Mouse (Mus musculus) CH12.LX (cell line): ENCODE data around the gene Shq1.

Source experiments
- BHLHE40 ChIP-seq: IDR thresholded peaks from 2 replicates; pipeline ENCODE4 v1.6.1; 2011; ENCODE audit warnings: mild to moderate bottlenecking, low read depth, low read length, improper control_type of control experiment
- CHD2 ChIP-seq: IDR thresholded peaks from 2 replicates; pipeline ENCODE4 v1.6.1; 2011; ENCODE audit warnings: low read length, improper control_type of control experiment
- CTCF ChIP-seq, 2 experiments: IDR thresholded peaks in 1 of 2; conservative IDR thresholded peaks in 1 of 2; 2 replicates each; pipeline ENCODE4 v1.5.1; 2011 to 2012; ENCODE audit warnings: low read depth in 2 of 2, low read length in 2 of 2, improper control_type of control experiment in 1 of 2, inconsistent platforms in 1 of 2, mild to moderate bottlenecking in 1 of 2, moderate library complexity in 1 of 2
- EP300 ChIP-seq: IDR thresholded peaks from 2 replicates; pipeline ENCODE4 v1.6.1; 2011; ENCODE audit warnings: low read length, improper control_type of control experiment
- JUND ChIP-seq: conservative IDR thresholded peaks from 2 replicates; pipeline ENCODE4 v1.6.1; 2011; ENCODE audit warnings: low read depth, low read length, improper control_type of control experiment
- MAX ChIP-seq: IDR thresholded peaks from 2 replicates; pipeline ENCODE4 v1.6.1; 2011; ENCODE audit warnings: low read length, improper control_type of control experiment
- MEF2A ChIP-seq: IDR thresholded peaks from 2 replicates; pipeline ENCODE4 v1.6.1; 2014; ENCODE audit warnings: low read depth, mild to moderate bottlenecking, inconsistent platforms, low read length, improper control_type of control experiment, borderline replicate concordance
- POLR2A ChIP-seq: IDR thresholded peaks from 2 replicates; pipeline ENCODE4 v1.6.1; 2011; ENCODE audit warnings: low read depth, mild to moderate bottlenecking, improper control_type of control experiment, low read length
- POLR2AphosphoS2 ChIP-seq: IDR thresholded peaks from 2 replicates; pipeline ENCODE4 v1.6.1; 2011; ENCODE audit warnings: low read depth, low read length, improper control_type of control experiment
- RAD21 ChIP-seq: IDR thresholded peaks from 2 replicates; pipeline ENCODE4 v1.6.1; 2011; ENCODE audit warnings: low read depth, mild to moderate bottlenecking, low read length, improper control_type of control experiment, moderate library complexity
- SMC3 ChIP-seq: IDR thresholded peaks from 2 replicates; pipeline ENCODE4 v1.6.1; 2011; ENCODE audit warnings: low read depth, low read length, improper control_type of control experiment
- TCF12 ChIP-seq: IDR thresholded peaks from 2 replicates; pipeline ENCODE4 v1.6.1; 2014; ENCODE audit warnings: low read depth, mild to moderate bottlenecking, inconsistent platforms, low read length, improper control_type of control experiment
- UBTF ChIP-seq: IDR thresholded peaks from 2 replicates; pipeline ENCODE4 v1.6.1; 2012; ENCODE audit warnings: low read depth, mild to moderate bottlenecking, inconsistent platforms, low read length, improper control_type of control experiment, moderate library complexity
- ZMIZ1 ChIP-seq: IDR thresholded peaks from 2 replicates; pipeline ENCODE4 v1.6.1; 2012; ENCODE audit warnings: low read depth, mild to moderate bottlenecking, inconsistent platforms, low read length, improper control_type of control experiment

DNA sequence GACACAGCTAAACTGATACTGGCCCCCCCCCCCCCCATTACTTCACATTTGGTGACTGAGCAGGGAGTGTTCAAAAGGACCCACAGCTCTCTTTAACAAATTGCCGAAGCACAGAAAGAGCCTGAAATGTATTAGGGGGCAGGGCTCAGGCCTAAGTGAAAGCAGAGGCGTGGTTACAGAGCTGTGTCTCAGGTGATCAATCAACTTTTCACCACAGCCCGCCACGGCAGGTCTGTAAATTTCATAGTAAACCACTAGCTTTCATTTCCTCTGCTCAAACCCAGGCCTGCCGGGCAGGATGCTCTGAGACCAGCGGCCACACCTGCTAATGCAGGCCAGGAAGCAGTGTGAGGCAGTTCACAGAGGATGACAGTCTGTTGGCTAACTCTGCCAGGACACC lies 94.8 kb downstream of the Shq1 start:
- no peak for TF ChIP-seq POLR2AphosphoS2
- TF ChIP-seq POLR2A: no peak
- TF ChIP-seq MAX: 0 out of 2 replicates have a peak, but pooled peaks have one; percentile 9
- TF ChIP-seq EP300: peak; percentile 44; the same call in 1 of the 2 replicates
- TF ChIP-seq ZMIZ1: no peak
- no peak for TF ChIP-seq CHD2
- no peak for TF ChIP-seq CTCF (conservative IDR thresholded peaks at IDR 0.05 in 1 of 2, IDR thresholded peaks at IDR 0.05 in 1 of 2; ENCODE audit: low read depth in 2 of 2, low read length in 2 of 2)
- TF ChIP-seq RAD21: no peak
- TF ChIP-seq UBTF: no peak
- TF ChIP-seq SMC3: no peak
- TF ChIP-seq MEF2A: no peak
- no peak for TF ChIP-seq JUND
- TF ChIP-seq TCF12: 0 out of 2 replicates have a peak, but pooled peaks have one; percentile 33
- peak; percentile 81 for TF ChIP-seq BHLHE40
